ENCODE assay signal across 8 mouse cellular contexts in the genomic region with DNA sequence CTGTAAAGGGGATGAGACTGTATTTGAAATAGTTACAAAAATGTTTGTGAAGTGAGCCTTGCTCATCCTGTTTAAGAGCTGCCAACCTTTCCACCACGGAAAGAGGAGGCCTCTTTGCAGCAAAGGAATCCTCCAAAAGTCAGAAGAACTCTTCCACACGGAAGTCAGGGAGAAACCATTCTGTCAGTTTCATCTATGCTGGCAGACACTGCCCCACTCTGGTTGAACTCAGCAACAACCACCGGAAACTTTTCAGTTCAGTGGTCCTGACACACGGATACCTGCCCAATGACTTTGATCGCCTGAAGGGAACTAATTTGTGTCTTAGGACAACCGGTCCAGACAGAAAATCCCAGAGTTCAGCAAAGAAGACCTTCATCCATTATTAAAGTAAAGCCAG.
DNase-seq lines count a peak whose midpoint lies in the region.

No protein-coding gene starts in this region.

- DNase-seq in cerebellum, adult 8-10 months = peak; percentile 10
- no peak for DNase-seq in cerebellum, adult 11-12 months
- DNase-seq in left cerebral cortex, adult 18-20 months (ENCODE audit: low spot score in 2 of 2) = peak; percentile 16 to 34
- DNase-seq in left cerebral cortex, adult 11 months (ENCODE audit: low spot score) = no peak
- peak; percentile 7 to 23 for DNase-seq in cerebellum, postnatal 36 days
- peak; percentile 2 for DNase-seq in lung, postnatal 14 days
- no peak for DNase-seq in thymus, postnatal 10 days (ENCODE audit: low spot score in 2 of 2)
- no peak for DNase-seq in thymus, postnatal 14 days

Comparison
In these comparisons a context has a peak if more than half of its experiments do, and no peak if none do; other contexts are left out.
1. DNase-seq: peak in cerebellum, adult 8-10 months (single experiment), left cerebral cortex, adult 18-20 months (2 of 2), cerebellum, postnatal 36 days (2 of 2) and lung, postnatal 14 days (single experiment); none in cerebellum, adult 11-12 months (single experiment), left cerebral cortex, adult 11 months (single experiment), thymus, postnatal 10 days (0 of 2) and thymus, postnatal 14 days (single experiment).